ENCODE assay signal across 12 mouse cellular contexts in the genomic region with DNA sequence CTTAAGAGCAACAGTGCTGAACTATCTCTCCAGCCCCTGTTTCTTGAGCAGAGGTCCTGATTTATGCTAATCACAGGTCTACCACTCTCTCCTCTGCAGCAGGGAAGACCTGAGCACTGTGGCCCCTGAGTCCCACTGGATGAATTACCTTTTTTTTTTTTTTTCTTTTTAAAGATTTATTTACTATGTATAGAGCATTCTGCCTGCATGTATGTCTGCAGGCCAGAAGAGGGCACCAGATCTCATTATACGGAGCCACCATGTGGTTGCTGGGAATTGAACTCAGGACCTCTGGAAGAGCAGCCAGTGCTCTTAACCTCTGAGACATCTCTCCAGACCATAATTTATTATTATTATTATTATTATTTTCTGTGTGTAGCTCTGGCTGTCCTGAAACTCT. TPM values are rescaled to one million over a fixed set of nuclear protein-coding genes. Genes with fewer than 3 reads are reported as not detected.
DNase-seq lines count a peak whose midpoint lies in the region; ATAC-seq and TF ChIP-seq lines count a peak whose summit lies in the region.
"Had no signal": no experiment of that assay in that cellular context is flagged by ENCODE, and none has a peak within 500 bp of the region (broad histone marks: within the 10 kb centered on the region; RNA-seq: fewer than 3 reads in every experiment).

No protein-coding gene starts in this region.

- WGBS in lung, embryonic 14.5 days, result 0% methylated on average over 1 of the region's 1 CpGs

- ATAC-seq in lung, embryonic 14.5 days (ENCODE audit: insufficient read depth), result no peak
- ATAC-seq: intestine, embryonic 15.5 days had no signal

- no peaks in the 10 kb centered on the region for H3K4me1 ChIP-seq in lung, embryonic 14.5 days (ENCODE audit: insufficient read depth)
- H3K4me1 ChIP-seq in ES-E14 (ENCODE audit: control insufficient read depth in 2 of 2, insufficient read depth in 2 of 2, low read length in 2 of 2, poor library complexity in 1 of 2), result peaks cover 0 to 7% of the 10 kb centered on the region in 2 experiments; a peak in 2 of 4 replicates

- H3K27ac ChIP-seq in gastrocnemius, adult 2 months, result no peak overlapping the region
- H3K27ac ChIP-seq in lung, embryonic 14.5 days (ENCODE audit: low read depth), result no peak overlapping the region
- no peak overlapping the region for H3K27ac ChIP-seq in ES-E14 (ENCODE audit: insufficient read depth, low read depth, low read length, poor library complexity, severe bottlenecking)
- H3K27ac ChIP-seq: embryonic facial prominence, embryonic 15.5 days; intestine, embryonic 15.5 days; lung, embryonic 15.5 days had no signal

- no peaks in the 10 kb centered on the region for H3K9me3 ChIP-seq in lung, embryonic 14.5 days (ENCODE audit: low read depth, low read length)
- H3K9me3 ChIP-seq in ES-E14 (ENCODE audit: control insufficient read depth, insufficient read depth, low read depth, low read length), result no peaks in the 10 kb centered on the region
- H3K9me3 ChIP-seq: embryonic facial prominence, embryonic 15.5 days; intestine, embryonic 15.5 days; lung, embryonic 15.5 days had no signal

- peak; percentile 72 for TF ChIP-seq CTCF in gastrocnemius, adult 2 months (IDR thresholded peaks at IDR 0.05)
- peak; percentile 56 for TF ChIP-seq CTCF in lung, embryonic 14.5 days (IDR thresholded peaks at IDR 0.05; ENCODE audit: low read depth)

- in situ Hi-C loops in ES-E14 (cut with MboI; ENCODE audit: low sequenced_read_pairs in 2 of 2, unreplicated experiment in 2 of 2), result loop anchor here in 1 of 2 experiments (10.0 kb wide), 2 partner anchors 179 to 269 kb away; no protein-coding TSS in a partner anchor

- no peaks in the 10 kb centered on the region for H3K27me3 ChIP-seq in lung, embryonic 14.5 days (ENCODE audit: insufficient read depth, low read length)
- H3K27me3 ChIP-seq in splenic B cell, adult 2 months (ENCODE audit: control insufficient read depth, insufficient read depth, low read length, poor library complexity, severe bottlenecking), result no peaks in the 10 kb centered on the region
- H3K27me3 ChIP-seq: embryonic facial prominence, embryonic 15.5 days; intestine, embryonic 15.5 days; lung, embryonic 15.5 days had no signal

- no peak overlapping the region for H3K4me3 ChIP-seq in gastrocnemius, adult 2 months
- no peak overlapping the region for H3K4me3 ChIP-seq in lung, embryonic 14.5 days (ENCODE audit: low read depth, low read length)
- H3K4me3 ChIP-seq in ES-E14 (ENCODE audit: insufficient read depth in 1 of 2, low read depth in 1 of 2, low read length in 2 of 2, poor library complexity in 1 of 2, severe bottlenecking in 1 of 2), result no peak overlapping the region
- H3K4me3 ChIP-seq: embryonic facial prominence, embryonic 15.5 days; intestine, embryonic 15.5 days; lung, embryonic 15.5 days had no signal

- DNase-seq in gastrocnemius, adult 2 months, result no peak
- DNase-seq in gastrocnemius, adult 18-20 months (ENCODE audit: low spot score), result no peak
- peak; percentile 64 for DNase-seq in lung, embryonic 14.5 days
- no peak for DNase-seq in lung, postnatal 4 days
- no peak for DNase-seq in ES-E14 (ENCODE audit: low read depth, low spot score)
- peak; percentile 61 for DNase-seq in splenic B cell, adult 2 months (ENCODE audit: low read depth, low spot score)
- DNase-seq in gastrocnemius, postnatal 14 days, result no peak
- DNase-seq in heart, adult 18-20 months, result no peak
- DNase-seq: cerebellum, adult 9-11 months had no signal

- H3K9ac ChIP-seq in lung, embryonic 14.5 days, result no peak overlapping the region
- no peak overlapping the region for H3K9ac ChIP-seq in ES-E14 (ENCODE audit: insufficient read depth, low read depth, low read length, poor library complexity, severe bottlenecking)
- H3K9ac ChIP-seq: embryonic facial prominence, embryonic 15.5 days; intestine, embryonic 15.5 days; lung, embryonic 15.5 days had no signal

- H3K36me3 ChIP-seq in lung, embryonic 14.5 days (ENCODE audit: insufficient read depth), result peaks cover 9% of the 10 kb centered on the region
- H3K36me3 ChIP-seq in ES-E14 (ENCODE audit: control insufficient read depth, insufficient read depth, low read length, poor library complexity, severe bottlenecking), result peaks cover under 1% of the 10 kb centered on the region; the same call in 1 of the 2 replicates
- H3K36me3 ChIP-seq in splenic B cell, adult 2 months (ENCODE audit: control insufficient read depth, insufficient read depth, low read length, poor library complexity, severe bottlenecking), result no peaks in the 10 kb centered on the region

- intact Hi-C loops in gastrocnemius, adult 2 months (cut with DNase I), result loop anchor here (1.0 to 10.0 kb wide), 2 partner anchors 270 to 449 kb away; no protein-coding TSS in a partner anchor
- intact Hi-C loops in gastrocnemius, postnatal 14 days (cut with DNase I; ENCODE audit: low total_unique reads), result loop anchor here (10.0 kb wide), 2 partner anchors 149 to 449 kb away; no protein-coding TSS in a partner anchor

- no peak overlapping the region for H3K4me2 ChIP-seq in lung, embryonic 14.5 days
- H3K4me2 ChIP-seq: embryonic facial prominence, embryonic 15.5 days; intestine, embryonic 15.5 days; lung, embryonic 15.5 days had no signal

TF ChIP-seq in ES-E14, 5 proteins besides CTCF, POLR2A, EP300 and RAD21:
- peak; percentile 42; the same call in 1 of the 2 replicates for TF ChIP-seq ZNF384 (IDR thresholded peaks at IDR 0.05; ENCODE audit: low read depth, low read length)
- TF ChIP-seq ZC3H11A (IDR thresholded peaks at IDR 0.05; ENCODE audit: borderline replicate concordance, low read depth, low read length), result no peak
- TF ChIP-seq HCFC1 (IDR thresholded peaks at IDR 0.05; ENCODE audit: borderline replicate concordance, insufficient read depth, low read length), result no peak
- TF ChIP-seq CHD2 (IDR thresholded peaks at IDR 0.05; ENCODE audit: low read depth, low read length), result no peak
- TF ChIP-seq MAFK (IDR thresholded peaks at IDR 0.05; ENCODE audit: insufficient read depth, low read depth, low read length), result no peak
TF ChIP-seq in ES-E14: peak in this region for 1.

RNA-seq across cellular contexts. Expression of gene Wdr73, which starts 15.4 kb away (rescaled TPM):
- total RNA-seq in gastrocnemius, adult 2 months (2021), result 1 to 10 TPM; 2.9 to 3.7 TPM
- 1 to 10 TPM; 3.1 to 3.3 TPM for total RNA-seq in gastrocnemius, adult 18-20 months (2021)
- polyA plus RNA-seq in lung, embryonic 14.5 days (2014; fragmentation: Nextera tagmentation; extraction: Ambion mirVana), result 29.0 and 30.9 TPM in 2 replicates
- 38.2 and 41.5 TPM in 2 replicates for total RNA-seq in ES-E14 (2012; rRNA removed)
- total RNA-seq in gastrocnemius, postnatal 14 days (2021), result 1 to 10 TPM; 3.7 to 4.1 TPM
- 1 to 10 TPM; 7.5 to 8.6 TPM for total RNA-seq in heart, adult 18-20 months (2021)

RNA-seq across cellular contexts. Expression of gene Nmb, which starts 19.2 kb away (rescaled TPM):
- 1 to 10 TPM; 3.6 to 4.0 TPM for total RNA-seq in gastrocnemius, adult 2 months (2021)
- total RNA-seq in gastrocnemius, adult 18-20 months (2021), result 10 to 100 TPM in 1 of 2 experiments, 1 to 10 TPM in 1; 3.8 to 10.7 TPM
- polyA plus RNA-seq in lung, embryonic 14.5 days (2014; fragmentation: Nextera tagmentation; extraction: Ambion mirVana), result 9.5 and 10.3 TPM in 2 replicates
- total RNA-seq in ES-E14 (2012; rRNA removed), result 17.4 and 23.2 TPM in 2 replicates
- total RNA-seq in gastrocnemius, postnatal 14 days (2021), result 1 to 10 TPM; 1.7 to 4.5 TPM
- total RNA-seq in heart, adult 18-20 months (2021), result 10 to 100 TPM in 1 of 2 experiments, 1 to 10 TPM in 1; 9.2 to 10.8 TPM

RNA-seq across cellular contexts. Expression of gene Zscan2, which starts 24.9 kb away (rescaled TPM):
- total RNA-seq in gastrocnemius, adult 2 months (2021), result 1 to 10 TPM; 1.3 to 1.7 TPM
- total RNA-seq in gastrocnemius, adult 18-20 months (2021), result 1 to 10 TPM; 1.5 to 2.1 TPM
- 2.2 and 3.2 TPM in 2 replicates for polyA plus RNA-seq in lung, embryonic 14.5 days (2014; fragmentation: Nextera tagmentation; extraction: Ambion mirVana)
- 2.3 and 2.4 TPM in 2 replicates for total RNA-seq in ES-E14 (2012; rRNA removed)
- 1 to 10 TPM; 1.5 to 2.8 TPM for total RNA-seq in gastrocnemius, postnatal 14 days (2021)
- total RNA-seq in heart, adult 18-20 months (2021), result 1 to 10 TPM; 3.7 to 6.4 TPM

RNA-seq across cellular contexts. Expression of gene Iqgap1, which starts 59.9 kb away (rescaled TPM):
- total RNA-seq in gastrocnemius, adult 2 months (2021), result 10 to 100 TPM; 14.8 to 16.0 TPM
- total RNA-seq in gastrocnemius, adult 18-20 months (2021), result 10 to 100 TPM; 12.1 to 16.8 TPM
- 92.3 and 95.2 TPM in 2 replicates for polyA plus RNA-seq in lung, embryonic 14.5 days (2014; fragmentation: Nextera tagmentation; extraction: Ambion mirVana)
- 135 and 170 TPM in 2 replicates for total RNA-seq in ES-E14 (2012; rRNA removed)
- 10 to 100 TPM; 28.9 to 36.1 TPM for total RNA-seq in gastrocnemius, postnatal 14 days (2021)
- total RNA-seq in heart, adult 18-20 months (2021), result 10 to 100 TPM; 32.7 to 35.3 TPM

Comparison
In these comparisons a context has a peak if more than half of its experiments do, and no peak if none do; other contexts are left out.
1. DNase-seq: peak in lung, embryonic 14.5 days (single experiment) and splenic B cell, adult 2 months (single experiment); none in gastrocnemius, adult 2 months (single experiment), gastrocnemius, adult 18-20 months (single experiment), lung, postnatal 4 days (0 of 2), ES-E14 (single experiment), gastrocnemius, postnatal 14 days (single experiment) and heart, adult 18-20 months (0 of 2).